Mouse (Mus musculus): ENCODE measurements around the gene Cyp4f39.
"Not testable (repeated sequence)": the region's sequence is repeated elsewhere in the genome, so short reads cannot be mapped to it uniquely, and the experiment has no call there.

DNA sequence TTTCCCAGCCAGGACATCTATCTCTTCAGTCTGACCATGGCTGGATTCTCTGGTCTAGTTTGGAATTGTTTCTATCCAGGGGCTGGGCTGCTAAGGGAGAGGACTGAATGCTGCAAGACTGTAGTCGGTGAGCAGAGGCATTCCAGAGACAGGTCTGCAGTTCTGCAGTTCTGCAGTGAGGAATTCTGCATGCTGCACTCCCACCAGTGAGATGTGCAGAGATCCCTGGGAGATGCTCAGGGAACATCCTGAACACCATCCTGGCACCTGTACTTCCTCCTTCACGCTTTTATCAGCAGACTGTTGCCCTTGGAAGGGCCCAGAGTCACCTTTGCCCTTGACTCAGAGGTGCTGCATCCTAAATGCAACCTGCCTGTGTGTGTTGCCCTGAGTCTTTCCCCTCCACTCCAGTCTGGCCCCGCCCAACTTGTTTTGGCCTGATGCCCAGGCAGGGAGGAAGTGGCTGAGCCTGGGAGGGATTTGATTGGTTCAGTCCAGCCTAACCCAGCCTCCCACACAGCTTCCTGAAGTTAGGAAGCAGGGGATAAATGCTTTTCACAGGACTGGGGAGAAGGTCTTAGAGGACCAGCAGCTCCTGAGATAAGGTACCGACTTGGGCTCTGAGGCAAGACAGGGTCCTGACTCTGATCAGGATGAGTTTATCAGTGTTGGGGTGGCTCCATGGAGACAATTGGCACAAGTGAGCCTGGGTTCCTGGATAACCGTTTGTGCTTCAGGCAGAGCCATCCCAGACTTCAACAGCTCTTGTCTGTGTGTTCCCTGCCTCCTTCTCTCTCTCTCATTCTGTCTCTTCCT, 83.7 kb downstream of the Cyp4f39 start, which contains the start of gene Cyp4f16:
- TF ChIP-seq ZNF384 (IDR thresholded peaks at IDR 0.05; ENCODE audit: low read depth, low read length); ZC3H11A (IDR thresholded peaks at IDR 0.05; ENCODE audit: borderline replicate concordance, low read depth, low read length); MAFK (IDR thresholded peaks at IDR 0.05; ENCODE audit: insufficient read depth, low read depth, low read length); HCFC1 (IDR thresholded peaks at IDR 0.05; ENCODE audit: borderline replicate concordance, insufficient read depth, low read length); CHD2 (IDR thresholded peaks at IDR 0.05; ENCODE audit: low read depth, low read length): not testable (repeated sequence)

All from ES-E14 (cell line).